Comparison of ENCODE assay signal across 20 mouse cellular contexts in genomic region chr7:100126514-100126913, GRCm38 (mm10).
"Had no signal": no experiment of that assay in that cellular context is flagged by ENCODE, and none has a peak within 500 bp of the region (broad histone marks: within the 10 kb centered on the region; RNA-seq: fewer than 3 reads in every experiment).

No protein-coding gene starts in this region.

- H3K36me3 ChIP-seq: kidney, embryonic 15.5 days; limb, embryonic 12.5 days; limb, embryonic 15.5 days had no signal

- H3K27me3 ChIP-seq: kidney, embryonic 15.5 days; limb, embryonic 12.5 days; limb, embryonic 15.5 days had no signal

- H3K27ac ChIP-seq: kidney, embryonic 15.5 days; left cerebral cortex, adult 2 months; limb, embryonic 12.5 days; limb, embryonic 15.5 days; liver, embryonic 14.5 days; macrophage had no signal

- ATAC-seq: liver, postnatal 0 days; lung, postnatal 0 days had no signal

- DNase-seq: kidney, adult 11 months; kidney, adult 8-10 months; kidney, postnatal 10 days; kidney, postnatal 36 days; layer of hippocampus, postnatal 36 days; left cerebral cortex, postnatal 4 days; liver, postnatal 0 days; lung, embryonic 14.5 days; midbrain, embryonic 14.5 days; right cerebral cortex, postnatal 4 days; spleen, adult 18-20 months; thymus, postnatal 25 days had no signal

- H3K9me3 ChIP-seq: limb, embryonic 12.5 days; limb, embryonic 15.5 days had no signal

- H3K9ac ChIP-seq: kidney, embryonic 15.5 days; limb, embryonic 12.5 days; limb, embryonic 15.5 days; liver, embryonic 14.5 days; liver, postnatal 0 days; lung, embryonic 14.5 days had no signal

- H3K4me2 ChIP-seq: kidney, embryonic 15.5 days; limb, embryonic 12.5 days; limb, embryonic 15.5 days; liver, embryonic 11.5 days; lung, embryonic 14.5 days had no signal

- H3K4me3 ChIP-seq: kidney, embryonic 15.5 days; left cerebral cortex, adult 2 months; limb, embryonic 12.5 days; limb, embryonic 15.5 days had no signal
